Mouse (Mus musculus) neural tube, embryonic 11.5 days (tissue): ENCODE data around the gene Stom. TPM values are rescaled to one million over a fixed set of nuclear protein-coding genes. Genes with fewer than 3 reads are reported as not detected.

Source experiments
- ATAC-seq: fragments of 200-750 bp; cut with Nextera tagmentation; 2 replicates; pipeline ENCODE4 v1.8.0; 2017; ENCODE audit warnings: moderate number of reproducible peaks, mild to moderate bottlenecking, moderate TSS enrichment, moderate library complexity; ENCODE audit not compliant: insufficient read depth, low FRiP score, low TSS enrichment
- DNase-seq: peaks from one replicate; pipeline ENCODE4 v3.0.0-alpha.2; 2015; ENCODE audit warnings: low spot score
- H3K27ac ChIP-seq: fragments of 300-500 bp; sonication (generic); 2 replicates; pipeline ENCODE4 v1.5.1; 2014; ENCODE audit warnings: low read depth, mild to moderate bottlenecking, low read length
- H3K27me3 ChIP-seq: fragments of 300-500 bp; sonication (generic); 2 replicates; pipeline ENCODE4 v1.6.1; 2014; ENCODE audit warnings: mild to moderate bottlenecking, low read length, mixed read lengths; ENCODE audit not compliant: control insufficient read depth, insufficient read depth
- H3K36me3 ChIP-seq: fragments of 300-500 bp; sonication (generic); 2 replicates; pipeline ENCODE4 v1.6.1; 2014; ENCODE audit warnings: mild to moderate bottlenecking, low read length, moderate library complexity, mixed read lengths; ENCODE audit not compliant: control insufficient read depth, insufficient read depth
- H3K4me1 ChIP-seq: fragments of 300-500 bp; sonication (generic); 2 replicates; pipeline ENCODE4 v1.6.1; 2014; ENCODE audit warnings: low read length, mixed read lengths; ENCODE audit not compliant: control insufficient read depth, insufficient read depth
- H3K4me2 ChIP-seq: fragments of 300-500 bp; sonication (generic); 2 replicates; pipeline ENCODE4 v1.6.1; 2014; ENCODE audit warnings: low read depth, mild to moderate bottlenecking, moderate library complexity
- H3K4me3 ChIP-seq: fragments of 300-500 bp; sonication (generic); 2 replicates; pipeline ENCODE4 v1.5.1; 2014; ENCODE audit warnings: low read depth, low read length
- H3K9ac ChIP-seq: fragments of 300-500 bp; sonication (generic); 2 replicates; pipeline ENCODE4 v1.6.1; 2014; ENCODE audit warnings: mild to moderate bottlenecking, low read length
- H3K9me3 ChIP-seq: fragments of 300-500 bp; sonication (generic); 2 replicates; pipeline ENCODE4 v1.6.1; 2016; ENCODE audit warnings: low read length; ENCODE audit not compliant: control insufficient read depth
- WGBS: fragments of 180-500 bp; shearing (Covaris S2); extraction: QIAGEN DNeasy Blood & Tissue Kit; methylation state at CpG from one replicate; pipeline ENCODE4 v1.1.7; 2014; 5-methylcytosine and 5-hydroxymethylcytosine counted together
- polyA plus RNA-seq: library from polyadenylated mRNA; unstranded; fragments of >200 nt; fragmentation: Nextera tagmentation; extraction: Ambion mirVana; gene quantifications from 2 replicates; pipeline ENCODE4 v1.2.1, GENCODE M21; 2014

Gene Stom
- polyA plus RNA-seq, 1 experiment from 2014 or later = 15.5 TPM

DNA sequence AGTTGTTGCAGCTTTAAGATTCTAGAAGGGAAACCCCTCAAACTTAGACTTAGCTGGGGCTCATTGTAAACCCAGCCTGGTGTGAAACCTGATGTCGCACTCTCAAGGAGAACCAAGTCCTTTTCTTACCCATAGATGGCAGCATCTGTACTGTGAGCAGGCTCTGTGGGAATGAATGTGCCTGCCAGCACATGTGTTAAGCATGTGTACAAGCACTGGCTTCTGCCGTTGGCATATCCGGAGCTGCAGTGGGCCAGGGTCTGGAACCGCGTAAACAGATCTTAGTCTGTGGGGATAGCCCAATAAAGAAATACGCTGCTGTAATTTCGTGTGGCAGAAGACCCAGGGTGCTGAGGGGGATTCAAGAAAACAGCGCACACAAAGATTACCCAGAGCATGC is 71.5 kb downstream of the Stom start:
- Histone ChIP-seq H3K36me3 (no peaks in the 10 kb centered on the region), H3K4me2 (no peak overlapping the region), H3K9me3 (no peaks in the 10 kb centered on the region), H3K27ac (no peak overlapping the region), H3K4me3 (no peak overlapping the region), H3K27me3 (no peaks in the 10 kb centered on the region), H3K9ac (no peak overlapping the region), H3K4me1 (no peaks in the 10 kb centered on the region)
- WGBS = 47% methylated on average over 8 of the region's 8 CpGs
- peak; percentile 49 for DNase-seq
- ATAC-seq = peak; percentile 53; the same call in 1 of the 2 replicates

- DNase-seq (no peak), ATAC-seq (no peak)
- no peaks in the 10 kb centered on the region for H3K36me3 ChIP-seq
- H3K4me1 ChIP-seq = no peaks in the 10 kb centered on the region
- no peak overlapping the region for H3K4me3 ChIP-seq
- no peak overlapping the region for H3K27ac ChIP-seq
- 85% methylated on average over 1 of the region's 1 CpGs for WGBS
- no peak overlapping the region for H3K9ac ChIP-seq
- no peaks in the 10 kb centered on the region for H3K9me3 ChIP-seq
- H3K27me3 ChIP-seq = no peaks in the 10 kb centered on the region
- no peak overlapping the region for H3K4me2 ChIP-seq
These were observed 72.7 kb downstream of the Stom start for GRCm38 (mm10) chr2:35264095-35264494.

Other genes starting within 250 kb of the Stom start
- 0.18 TPM in 1 of 2 replicates, not detected in the other for gene AI182371, start 235.4 kb downstream of the Stom start, polyA plus RNA-seq
- gene Cntrl, start 227.5 kb downstream of the Stom start, polyA plus RNA-seq = 21.9 and 24.3 TPM in 2 replicates
- 248 and 271 TPM in 2 replicates for gene Rab14, start 135.9 kb downstream of the Stom start, polyA plus RNA-seq
- 30.6 and 36.0 TPM in 2 replicates for gene Gsn, start 80.6 kb downstream of the Stom start, polyA plus RNA-seq
- not detected in 2 replicates for gene 4930568D16Rik, start 30.8 kb upstream of the Stom start, polyA plus RNA-seq
- not detected in 2 replicates for gene 4930402F06Rik, start 60.2 kb upstream of the Stom start, polyA plus RNA-seq
- 7.3 and 9.5 TPM in 2 replicates for gene Ggta1, start 126.3 kb upstream of the Stom start, polyA plus RNA-seq
- gene Dab2ip, start 221.3 kb upstream of the Stom start, polyA plus RNA-seq = 54.4 and 61.2 TPM in 2 replicates